In genomic region chr9:109805596-109805995, GRCm38 (mm10) we compare ENCODE assay signal across 13 mouse cellular contexts. TPM values are rescaled to one million over a fixed set of nuclear protein-coding genes. Genes with fewer than 3 reads are reported as not detected.
"Had no signal": no experiment of that assay in that cellular context is flagged by ENCODE, and none has a peak within 500 bp of the region (broad histone marks: within the 10 kb centered on the region; RNA-seq: fewer than 3 reads in every experiment).

No protein-coding gene starts in this region.

RNA-seq across cellular contexts. Expression of gene Spink8, which starts 6.5 kb away (rescaled TPM):
- total RNA-seq: neutrophil, adult 5-6 weeks had no signal
- polyA plus RNA-seq: neural tube, embryonic 14.5 days; small intestine, adult 2 months; spleen, adult 2 months; stomach, embryonic 14.5 days; stomach, postnatal 0 days had no signal

RNA-seq across cellular contexts. Expression of gene Fbxw27, which starts 15.1 kb away (rescaled TPM):
- total RNA-seq: neutrophil, adult 5-6 weeks had no signal
- polyA plus RNA-seq: neural tube, embryonic 14.5 days; neural tube, embryonic 15.5 days; small intestine, adult 2 months; spleen, adult 2 months; stomach, embryonic 14.5 days; stomach, embryonic 15.5 days; stomach, embryonic 16.5 days; stomach, postnatal 0 days; thymus, adult 2 months; thymus, postnatal 0 days had no signal

RNA-seq across cellular contexts. Expression of gene Camp, which starts 43.8 kb away (rescaled TPM):
- polyA plus RNA-seq: small intestine, adult 2 months; testis, adult 2 months; urinary bladder, adult 2 months had no signal

RNA-seq across cellular contexts. Expression of gene Fbxw26, which starts 59.7 kb away (rescaled TPM):
- total RNA-seq: neutrophil, adult 5-6 weeks had no signal
- polyA plus RNA-seq: neural tube, embryonic 14.5 days; neural tube, embryonic 15.5 days; small intestine, adult 2 months; spleen, adult 2 months; stomach, embryonic 16.5 days; stomach, postnatal 0 days; thymus, postnatal 0 days had no signal
